Mouse (Mus musculus) testis, adult 2 months (tissue): Measurements from ENCODE around the gene Limk2.

Experiments used
- CTCF ChIP-seq: fragments of 200-500 bp; IDR thresholded peaks from 2 replicates; pipeline ENCODE4 v1.5.1; 2012; ENCODE audit warnings: low read depth, mild to moderate bottlenecking, inconsistent platforms, low read length, moderate library complexity; ENCODE audit not compliant: control insufficient read depth, insufficient read depth, insufficient replicate concordance
- POLR2A ChIP-seq: fragments of 200-500 bp; IDR thresholded peaks from 2 replicates; pipeline ENCODE4 v1.6.1; 2012; ENCODE audit warnings: low read depth, mild to moderate bottlenecking, inconsistent platforms, low read length, moderate library complexity; ENCODE audit not compliant: control insufficient read depth

DNA sequence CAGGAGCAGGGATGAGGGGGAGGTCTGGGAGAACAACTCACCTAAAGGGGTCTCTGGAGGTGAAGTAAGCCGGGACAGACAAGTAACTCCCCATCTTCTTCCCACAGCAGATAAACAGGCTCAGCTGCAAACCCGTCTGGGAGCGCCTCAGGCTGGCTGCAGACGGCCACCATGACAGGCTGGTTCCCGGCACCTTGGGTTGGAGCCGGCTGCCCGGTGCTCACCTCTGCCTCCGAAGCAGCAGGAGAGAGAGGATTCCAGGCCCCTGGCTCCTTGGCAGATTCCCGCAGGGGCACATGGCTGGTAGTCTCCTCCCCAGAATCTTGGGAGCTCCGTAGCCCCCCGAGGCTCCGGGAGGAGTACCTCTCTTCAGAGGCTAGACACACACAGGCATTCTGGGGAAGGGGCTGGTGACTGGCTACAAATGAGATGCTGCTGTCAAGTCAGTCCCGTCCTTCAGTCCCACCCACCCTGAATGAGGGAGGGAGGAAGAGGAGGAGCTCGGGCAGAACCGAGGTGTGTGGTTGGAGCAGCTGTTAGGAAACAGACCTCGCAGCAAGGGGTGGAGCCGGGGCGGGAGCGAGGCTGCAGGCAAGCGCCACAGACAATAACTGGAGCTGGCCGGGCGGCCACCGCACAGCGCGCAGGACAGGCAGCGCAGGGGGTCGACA lies 37.9 kb downstream of the Limk2 start:
- TF ChIP-seq CTCF (no peak), POLR2A (no peak)
